Mouse (Mus musculus): ENCODE measurements around the gene Kctd3.
A peak's percentile ranks its signal among the peaks of the same experiment; 100 is the strongest.

The Kctd3 gene

GRCm38 (mm10) chr1:189010671-189011070 lies 3.0 kb upstream of the Kctd3 start:
- DNase-seq (ENCODE audit: low spot score): no peak

- DNase-seq (ENCODE audit: low spot score): no peak
Observed at GRCm38 (mm10) chr1:189007980-189008324, 311 bp upstream of the Kctd3 start.

GRCm38 (mm10) chr1:189006826-189007225 lies 815 bp downstream of the Kctd3 start:
- DNase-seq (ENCODE audit: low spot score): no peak

GRCm38 (mm10) chr1:189006267-189006666 lies 1.4 kb downstream of the Kctd3 start:
- DNase-seq (ENCODE audit: low spot score): no peak

- DNase-seq (ENCODE audit: low spot score): no peak
Observed at GRCm38 (mm10) chr1:189004774-189005173, 2.9 kb downstream of the Kctd3 start.

GRCm38 (mm10) chr1:189001815-189002214 lies 5.8 kb downstream of the Kctd3 start:
- DNase-seq (ENCODE audit: low spot score): no peak

GRCm38 (mm10) chr1:188999981-189000380 lies 7.7 kb downstream of the Kctd3 start:
- DNase-seq (ENCODE audit: low spot score): no peak

GRCm38 (mm10) chr1:188997921-188998320 lies 9.7 kb downstream of the Kctd3 start:
- no peak for DNase-seq (ENCODE audit: low spot score)

- DNase-seq (ENCODE audit: low spot score): peak; percentile 85
Observed at GRCm38 (mm10) chr1:188993218-188993617, 14.4 kb downstream of the Kctd3 start.

GRCm38 (mm10) chr1:188980050-188980449 lies 27.6 kb downstream of the Kctd3 start:
- DNase-seq (ENCODE audit: low spot score): peak; percentile 77

GRCm38 (mm10) chr1:188973926-188974325 lies 33.7 kb downstream of the Kctd3 start:
- no peak for DNase-seq (ENCODE audit: low spot score)

GRCm38 (mm10) chr1:188973078-188973477 lies 34.6 kb downstream of the Kctd3 start:
- no peak for DNase-seq (ENCODE audit: low spot score)

- DNase-seq (ENCODE audit: low spot score): no peak
Observed at GRCm38 (mm10) chr1:188952501-188952900, 55.1 kb downstream of the Kctd3 start.

- no peak for DNase-seq (ENCODE audit: low spot score)
Observed at GRCm38 (mm10) chr1:188951091-188951490, 56.5 kb downstream of the Kctd3 start.

GRCm38 (mm10) chr1:188948276-188948675 lies 59.4 kb downstream of the Kctd3 start:
- no peak for DNase-seq (ENCODE audit: low spot score)

- peak; percentile 4 for DNase-seq (ENCODE audit: low spot score)
Observed at GRCm38 (mm10) chr1:188947794-188948193, 59.8 kb downstream of the Kctd3 start.

GRCm38 (mm10) chr1:188946849-188947248 lies 60.8 kb downstream of the Kctd3 start:
- peak; percentile 2 for DNase-seq (ENCODE audit: low spot score)

GRCm38 (mm10) chr1:188945326-188945725 lies 62.3 kb downstream of the Kctd3 start:
- no peak for DNase-seq (ENCODE audit: low spot score)

GRCm38 (mm10) chr1:188937246-188937780 lies 70.3 kb downstream of the Kctd3 start:
- no peak for DNase-seq (ENCODE audit: low spot score)
